Mouse (Mus musculus): ENCODE data around the gene Crmp1. TPM values are rescaled to one million over a fixed set of nuclear protein-coding genes. Genes with fewer than 3 reads are reported as not detected.

The Crmp1 gene
- total RNA-seq (2014; fragmentation: Nextera tagmentation) (not detected in 2 replicates), total RNA-seq (2017) (0.12 TPM in 1 of 2 replicates, not detected in the other), polyA plus RNA-seq (2012) (not detected in 2 replicates)

GRCm38 (mm10) chr5:37241651-37242151, at the start of gene Crmp1:
Gene Crmp1 (plus strand): TSS chr5:37241940.
- ATAC-seq (ENCODE audit: extremely low read depth, insufficient number of reproducible peaks, low FRiP score, poor library complexity, severe bottlenecking) (no peak), DNase-seq (ENCODE audit: low spot score) (no peak)
- no peaks in the 10 kb centered on the region for H3K36me3 ChIP-seq (replicated peaks)
- no peaks in the 10 kb centered on the region for H3K4me1 ChIP-seq (ENCODE audit: insufficient read depth, low read depth, low read length)
- H3K9me3 ChIP-seq (replicated peaks), result peaks cover 66% of the 10 kb centered on the region
- H3K4me3 ChIP-seq (ENCODE audit: low read depth, low read length), result peak within 1 kb of the TSS; percentile 13; the same call in 1 of the 2 replicates
- TF ChIP-seq CTCF (IDR thresholded peaks at IDR 0.05; ENCODE audit: low read depth, low read length), result no peak
- TF ChIP-seq GATA2 (IDR thresholded peaks at IDR 0.05; ENCODE audit: borderline replicate concordance, low read depth, low read length), result no peak
- TF ChIP-seq GATA1 (IDR thresholded peaks at IDR 0.05; ENCODE audit: borderline replicate concordance, low read length), result no peak
- no peak for TF ChIP-seq TAL1 (conservative IDR thresholded peaks at IDR 0.05; ENCODE audit: low read depth, low read length)
- TF ChIP-seq POLR2AphosphoS5 (IDR thresholded peaks at IDR 0.05; ENCODE audit: insufficient replicate concordance, low read depth, low read length), result no peak
- H3K27me3 ChIP-seq (ENCODE audit: insufficient read depth, low read length), result no peaks in the 10 kb centered on the region

GRCm38 (mm10) chr5:37196196-37196595, 45.5 kb upstream of the Crmp1 start:
- Histone ChIP-seq H3K4me1 (ENCODE audit: insufficient read depth, low read depth, low read length) (no peaks in the 10 kb centered on the region), H3K27me3 (ENCODE audit: insufficient read depth, low read length) (no peaks in the 10 kb centered on the region), H3K36me3 (replicated peaks) (no peaks in the 10 kb centered on the region), H3K9me3 (replicated peaks) (peaks cover 48% of the 10 kb centered on the region), H3K4me3 (ENCODE audit: low read depth, low read length) (no peak overlapping the region)
- ATAC-seq (ENCODE audit: extremely low read depth, insufficient number of reproducible peaks, low FRiP score, poor library complexity, severe bottlenecking) (no peak), DNase-seq (ENCODE audit: low spot score) (no peak)
- TF ChIP-seq GATA2 (IDR thresholded peaks at IDR 0.05; ENCODE audit: borderline replicate concordance, low read depth, low read length) (no peak), GATA1 (IDR thresholded peaks at IDR 0.05; ENCODE audit: borderline replicate concordance, low read length) (no peak), CTCF (IDR thresholded peaks at IDR 0.05; ENCODE audit: low read depth, low read length) (no peak), POLR2AphosphoS5 (IDR thresholded peaks at IDR 0.05; ENCODE audit: insufficient replicate concordance, low read depth, low read length) (no peak), TAL1 (conservative IDR thresholded peaks at IDR 0.05; ENCODE audit: low read depth, low read length) (no peak)

- no peaks in the 10 kb centered on the region for H3K4me1 ChIP-seq (ENCODE audit: insufficient read depth, low read depth, low read length)
These were observed 45.0 kb upstream of the Crmp1 start for GRCm38 (mm10) chr5:37196666-37197250.

GRCm38 (mm10) chr5:37197423-37197822, 44.3 kb upstream of the Crmp1 start:
- TF ChIP-seq CTCF (IDR thresholded peaks at IDR 0.05; ENCODE audit: low read depth, low read length) (no peak), POLR2AphosphoS5 (IDR thresholded peaks at IDR 0.05; ENCODE audit: insufficient replicate concordance, low read depth, low read length) (no peak), GATA1 (IDR thresholded peaks at IDR 0.05; ENCODE audit: borderline replicate concordance, low read length) (no peak), GATA2 (IDR thresholded peaks at IDR 0.05; ENCODE audit: borderline replicate concordance, low read depth, low read length) (no peak), TAL1 (conservative IDR thresholded peaks at IDR 0.05; ENCODE audit: low read depth, low read length) (no peak)
- Histone ChIP-seq H3K27me3 (ENCODE audit: insufficient read depth, low read length) (no peaks in the 10 kb centered on the region), H3K4me3 (ENCODE audit: low read depth, low read length) (no peak overlapping the region), H3K4me1 (ENCODE audit: insufficient read depth, low read depth, low read length) (no peaks in the 10 kb centered on the region), H3K9me3 (replicated peaks) (peaks cover 48% of the 10 kb centered on the region), H3K36me3 (replicated peaks) (no peaks in the 10 kb centered on the region)
- no peak for DNase-seq (ENCODE audit: low spot score)
- no peak for ATAC-seq (ENCODE audit: extremely low read depth, insufficient number of reproducible peaks, low FRiP score, poor library complexity, severe bottlenecking)

More at GRCm38 (mm10) chr5:37196666-37197250, 45.0 kb upstream of the Crmp1 start:
- no peak for DNase-seq (ENCODE audit: low spot score)
- Histone ChIP-seq H3K36me3 (replicated peaks) (no peaks in the 10 kb centered on the region), H3K9me3 (replicated peaks) (peaks cover 47% of the 10 kb centered on the region), H3K27me3 (ENCODE audit: insufficient read depth, low read length) (no peaks in the 10 kb centered on the region), H3K4me3 (ENCODE audit: low read depth, low read length) (no peak overlapping the region)
- no peak for ATAC-seq (ENCODE audit: extremely low read depth, insufficient number of reproducible peaks, low FRiP score, poor library complexity, severe bottlenecking)
- TF ChIP-seq CTCF (IDR thresholded peaks at IDR 0.05; ENCODE audit: low read depth, low read length) (no peak), TAL1 (conservative IDR thresholded peaks at IDR 0.05; ENCODE audit: low read depth, low read length) (no peak), GATA1 (IDR thresholded peaks at IDR 0.05; ENCODE audit: borderline replicate concordance, low read length) (no peak)

GRCm38 (mm10) chr5:37198011-37198688, 43.6 kb upstream of the Crmp1 start:
- no peak overlapping the region for H3K4me3 ChIP-seq (ENCODE audit: low read depth, low read length)
- H3K27me3 ChIP-seq (ENCODE audit: insufficient read depth, low read length), result no peaks in the 10 kb centered on the region
- peaks cover 46% of the 10 kb centered on the region for H3K9me3 ChIP-seq (replicated peaks)
- ATAC-seq (ENCODE audit: extremely low read depth, insufficient number of reproducible peaks, low FRiP score, poor library complexity, severe bottlenecking) (no peak), DNase-seq (ENCODE audit: low spot score) (no peak)
- TF ChIP-seq TAL1 (conservative IDR thresholded peaks at IDR 0.05; ENCODE audit: low read depth, low read length), result no peak
- no peak for TF ChIP-seq CTCF (IDR thresholded peaks at IDR 0.05; ENCODE audit: low read depth, low read length)
- H3K4me1 ChIP-seq (ENCODE audit: insufficient read depth, low read depth, low read length), result no peaks in the 10 kb centered on the region
- H3K36me3 ChIP-seq (replicated peaks), result no peaks in the 10 kb centered on the region

- Histone ChIP-seq H3K4me3 (ENCODE audit: low read depth, low read length) (no peak overlapping the region), H3K9me3 (replicated peaks) (peaks cover 36% of the 10 kb centered on the region), H3K36me3 (replicated peaks) (no peaks in the 10 kb centered on the region), H3K4me1 (ENCODE audit: insufficient read depth, low read depth, low read length) (no peaks in the 10 kb centered on the region), H3K27me3 (ENCODE audit: insufficient read depth, low read length) (no peaks in the 10 kb centered on the region)
- DNase-seq (ENCODE audit: low spot score) (no peak), ATAC-seq (ENCODE audit: extremely low read depth, insufficient number of reproducible peaks, low FRiP score, poor library complexity, severe bottlenecking) (no peak)
- no peak for TF ChIP-seq GATA1 (IDR thresholded peaks at IDR 0.05; ENCODE audit: borderline replicate concordance, low read length)
These were observed 39.5 kb upstream of the Crmp1 start for GRCm38 (mm10) chr5:37202285-37202684.
